Mouse (Mus musculus): Measurements from ENCODE around the gene Gm3278. TPM values are rescaled to one million over a fixed set of nuclear protein-coding genes. Genes with fewer than 3 reads are reported as not detected.

Gene Gm3278
- polyA plus RNA-seq (2017; shearing (Covaris generic)) = not detected

GRCm38 (mm10) chr14:4892116-4892515 lies at the start of gene Gm3278:
Gene Gm3278, plus strand, starts transcription at chr14:4892416.

GRCm38 (mm10) chr14:4855299-4855980 lies 36.8 kb upstream of the Gm3278 start, which contains the start of gene Gm3264:
Gene Gm3264, plus strand, starts transcription at chr14:4855576.

Other genes with a start within 250 kb of the Gm3278 start
- not detected for gene Gm3239, start 228.2 kb upstream of the Gm3278 start, polyA plus RNA-seq (2017; shearing (Covaris generic))
- not detected for gene Gm7876, start 183.2 kb upstream of the Gm3278 start, polyA plus RNA-seq (2017; shearing (Covaris generic))
- not detected for gene Gm3252, start 165.6 kb upstream of the Gm3278 start, polyA plus RNA-seq (2017; shearing (Covaris generic))
- gene Gm9602, start 116.1 kb upstream of the Gm3278 start, polyA plus RNA-seq (2017; shearing (Covaris generic)) = not detected
- gene Gm3269, start 54.3 kb upstream of the Gm3278 start, polyA plus RNA-seq (2017; shearing (Covaris generic)) = not detected
- not detected for gene Gm3264, start 36.8 kb upstream of the Gm3278 start, polyA plus RNA-seq (2017; shearing (Covaris generic))
- gene Gm8297, start 91.5 kb downstream of the Gm3278 start, polyA plus RNA-seq (2017; shearing (Covaris generic)) = not detected
- not detected for gene Gm3298, start 123.5 kb downstream of the Gm3278 start, polyA plus RNA-seq (2017; shearing (Covaris generic))
- gene 4930555G01Rik, start 158.2 kb downstream of the Gm3278 start, polyA plus RNA-seq (2017; shearing (Covaris generic)) = not detected
- not detected for gene Gm8281, start 178.6 kb downstream of the Gm3278 start, polyA plus RNA-seq (2017; shearing (Covaris generic))
- not detected for gene Gm8279, start 239.1 kb downstream of the Gm3278 start, polyA plus RNA-seq (2017; shearing (Covaris generic))

Data from naive thymus-derived CD4-positive, alpha-beta T cell, adult 5 months (primary cell).